Mouse (Mus musculus) heart, postnatal 25 days (tissue): ENCODE measurements at regions not wholly inside any gene's neighbourhood (a gene's known extent, or its start where the extent isn't known, plus 50 kb on each side); places are given as distances from the start of the nearest gene placed in this dataset.

Source experiments
- DNase-seq: peaks from one replicate; pipeline ENCODE4 v3.0.0; 2022; ENCODE audit warnings: low spot score
- intact Hi-C: fragments of 180-260 bp; cut with DNase I; formaldehyde crosslinking; loops from one replicate; pipeline ENCODE4 v1.15.1; 2025

GRCm38 (mm10) chr13:43724161-43724560, 60.4 kb upstream of the Cd83 start:
- no peak for DNase-seq

GRCm38 (mm10) chr13:43725698-43726097, 58.9 kb upstream of the Cd83 start:
- intact Hi-C loops: loop anchor here (1.0 kb wide), 1 partner anchor 129 kb away; no protein-coding TSS in a partner anchor
- no peak for DNase-seq

More at GRCm38 (mm10) chr13:43724161-43724560, 60.4 kb upstream of the Cd83 start:
- intact Hi-C loops: no loop called here

- DNase-seq: no peak
Measured at GRCm38 (mm10) chr13:43726895-43727341, 57.7 kb upstream of the Cd83 start.

GRCm38 (mm10) chr13:43729617-43730016, 55.0 kb upstream of the Cd83 start:
- intact Hi-C loops: loop anchor here (10.0 kb wide), 1 partner anchor 555 kb away; the partner anchor contains the start of gene Tbc1d7

More at GRCm38 (mm10) chr13:43726895-43727341, 57.7 kb upstream of the Cd83 start:
- intact Hi-C loops: no loop called here

GRCm38 (mm10) chr13:43733061-43733460, 51.5 kb upstream of the Cd83 start:
- no peak for DNase-seq
- intact Hi-C loops: loop anchor here (10.0 kb wide), 1 partner anchor 558 kb away; the partner anchor contains the start of gene Tbc1d7

More at GRCm38 (mm10) chr13:43729617-43730016, 55.0 kb upstream of the Cd83 start:
- no peak for DNase-seq

- peak; percentile 20 for DNase-seq
- intact Hi-C loops: loop anchor here (10.0 kb wide), 1 partner anchor 560 kb away; the partner anchor contains the start of gene Tbc1d7
Measured at GRCm38 (mm10) chr13:43734641-43735040, 49.9 kb upstream of the Cd83 start.
